Comparison of ENCODE assay signal across 28 mouse cellular contexts in genomic region chr1:66832636-66833165, GRCm38 (mm10). TPM values are rescaled to one million over a fixed set of nuclear protein-coding genes. Genes with fewer than 3 reads are reported as not detected.
DNase-seq lines count a peak whose midpoint lies in the region; ATAC-seq and TF ChIP-seq lines count a peak whose summit lies in the region.
"Had no signal": no experiment of that assay in that cellular context is flagged by ENCODE, and none has a peak within 500 bp of the region (broad histone marks: within the 10 kb centered on the region; RNA-seq: fewer than 3 reads in every experiment).

No protein-coding gene starts in this region.

- 62% methylated on average over 7 of the region's 7 CpGs for WGBS in lung, embryonic 14.5 days
- 72% methylated on average over 7 of the region's 7 CpGs for WGBS in kidney, embryonic 15.5 days

- no peaks in the 10 kb centered on the region for H3K27me3 ChIP-seq in lung, embryonic 14.5 days (ENCODE audit: insufficient read depth, low read length)
- no peaks in the 10 kb centered on the region for H3K27me3 ChIP-seq in kidney, embryonic 15.5 days
- H3K27me3 ChIP-seq: embryonic facial prominence, embryonic 13.5 days; forebrain, embryonic 15.5 days; hindbrain, embryonic 12.5 days; intestine, embryonic 15.5 days; limb, embryonic 12.5 days; liver, embryonic 15.5 days; midbrain, embryonic 13.5 days; neural tube, embryonic 13.5 days had no signal

- peak overlapping the region; percentile 84 for H3K27ac ChIP-seq in lung, embryonic 14.5 days (ENCODE audit: low read depth)
- H3K27ac ChIP-seq in kidney, embryonic 15.5 days, result peak overlapping the region; percentile 82
- H3K27ac ChIP-seq: embryonic facial prominence, embryonic 13.5 days; forebrain, embryonic 10.5 days; forebrain, embryonic 15.5 days; hindbrain, embryonic 12.5 days; hindbrain, postnatal 0 days; left cerebral cortex, adult 2 months; limb, embryonic 12.5 days; liver, embryonic 15.5 days; midbrain, embryonic 13.5 days; neural tube, embryonic 13.5 days had no signal

- H3K9ac ChIP-seq in lung, embryonic 14.5 days, result no peak overlapping the region
- no peak overlapping the region for H3K9ac ChIP-seq in kidney, embryonic 15.5 days
- H3K9ac ChIP-seq: embryonic facial prominence, embryonic 13.5 days; forebrain, embryonic 15.5 days; hindbrain, embryonic 12.5 days; intestine, embryonic 15.5 days; limb, embryonic 12.5 days; liver, embryonic 15.5 days; midbrain, embryonic 13.5 days; neural tube, embryonic 13.5 days had no signal

- TF ChIP-seq CTCF in lung, embryonic 14.5 days (IDR thresholded peaks at IDR 0.05; ENCODE audit: low read depth), result no peak

- H3K9me3 ChIP-seq in lung, embryonic 14.5 days (ENCODE audit: low read depth, low read length), result no peaks in the 10 kb centered on the region
- no peaks in the 10 kb centered on the region for H3K9me3 ChIP-seq in kidney, embryonic 15.5 days (replicated peaks)
- H3K9me3 ChIP-seq: embryonic facial prominence, embryonic 13.5 days; forebrain, embryonic 10.5 days; forebrain, embryonic 15.5 days; hindbrain, embryonic 12.5 days; intestine, embryonic 15.5 days; limb, embryonic 12.5 days; liver, embryonic 15.5 days; midbrain, embryonic 13.5 days; neural tube, embryonic 13.5 days had no signal

- peak; percentile 34 for DNase-seq in lung, embryonic 14.5 days
- DNase-seq in lung, adult 18-20 months, result no peak
- peak; percentile 58 to 81 for DNase-seq in kidney, adult 8-10 months
- peak; percentile 43 to 46 for DNase-seq in kidney, postnatal 25 days
- no peak for DNase-seq in spleen, postnatal 14 days (ENCODE audit: low spot score in 2 of 2)
- no peak for DNase-seq in Muller cell, postnatal 12 days (ENCODE audit: inconsistent ontology term)
- DNase-seq: adrenal gland, postnatal 25 days; cerebellum, adult 18-20 months; cerebellum, postnatal 10 days; gastrocnemius, postnatal 25 days; heart, adult 11 months; heart, postnatal 36 days; lung, postnatal 4 days; thymus, adult 18-20 months; thymus, postnatal 25 days had no signal

- H3K4me1 ChIP-seq in lung, embryonic 14.5 days (ENCODE audit: insufficient read depth), result peaks cover 4% of the 10 kb centered on the region
- H3K4me1 ChIP-seq in kidney, embryonic 15.5 days, result peaks cover 23% of the 10 kb centered on the region
- H3K4me1 ChIP-seq: forebrain, embryonic 10.5 days; forebrain, embryonic 15.5 days; liver, embryonic 15.5 days; neural tube, embryonic 13.5 days had no signal

- H3K4me3 ChIP-seq in lung, embryonic 14.5 days (ENCODE audit: low read depth, low read length), result no peak overlapping the region
- H3K4me3 ChIP-seq in kidney, embryonic 15.5 days (replicated peaks), result no peak overlapping the region
- H3K4me3 ChIP-seq: embryonic facial prominence, embryonic 13.5 days; forebrain, embryonic 10.5 days; forebrain, embryonic 15.5 days; hindbrain, embryonic 12.5 days; intestine, embryonic 15.5 days; left cerebral cortex, adult 2 months; limb, embryonic 12.5 days; liver, embryonic 15.5 days; midbrain, embryonic 13.5 days; neural tube, embryonic 13.5 days had no signal

- peaks cover 26% of the 10 kb centered on the region for H3K36me3 ChIP-seq in lung, embryonic 14.5 days (ENCODE audit: insufficient read depth)
- peaks cover 20% of the 10 kb centered on the region; the same call in 1 of the 2 replicates for H3K36me3 ChIP-seq in kidney, embryonic 15.5 days
- H3K36me3 ChIP-seq: forebrain, embryonic 10.5 days; forebrain, embryonic 15.5 days; hindbrain, embryonic 12.5 days; intestine, embryonic 15.5 days; midbrain, embryonic 13.5 days; neural tube, embryonic 13.5 days had no signal

- peak; percentile 63 for ATAC-seq in lung, embryonic 14.5 days (ENCODE audit: insufficient read depth)
- ATAC-seq in kidney, embryonic 15.5 days (replicated peaks; ENCODE audit: low FRiP score), result peak; percentile 59
- ATAC-seq: forebrain, embryonic 15.5 days; hindbrain, postnatal 0 days; intestine, embryonic 15.5 days; midbrain, embryonic 13.5 days had no signal

- H3K4me2 ChIP-seq in lung, embryonic 14.5 days, result no peak overlapping the region
- H3K4me2 ChIP-seq in kidney, embryonic 15.5 days, result 0 out of 2 replicates have a peak overlapping the region, but pooled peaks have one; percentile 7
- H3K4me2 ChIP-seq: embryonic facial prominence, embryonic 13.5 days; forebrain, embryonic 15.5 days; heart, embryonic 11.5 days; hindbrain, embryonic 12.5 days; intestine, embryonic 15.5 days; limb, embryonic 12.5 days; liver, embryonic 15.5 days; midbrain, embryonic 13.5 days; neural tube, embryonic 13.5 days had no signal

RNA-seq across cellular contexts. Expression of gene Kansl1l, which starts 15.3 kb away (rescaled TPM):
- 21.9 and 22.3 TPM in 2 replicates for polyA plus RNA-seq in lung, embryonic 14.5 days (2014; fragmentation: Nextera tagmentation; extraction: Ambion mirVana)
- 16.3 and 20.1 TPM in 2 replicates for polyA plus RNA-seq in kidney, embryonic 15.5 days (2015; fragmentation: Nextera tagmentation; extraction: Ambion mirVana)

RNA-seq across cellular contexts. Expression of gene Acadl, which starts 30.4 kb away (rescaled TPM):
- 128 and 140 TPM in 2 replicates for polyA plus RNA-seq in lung, embryonic 14.5 days (2014; fragmentation: Nextera tagmentation; extraction: Ambion mirVana)
- polyA plus RNA-seq in kidney, embryonic 15.5 days (2015; fragmentation: Nextera tagmentation; extraction: Ambion mirVana), result 121 and 125 TPM in 2 replicates

Comparison
In these comparisons a context has a peak if more than half of its experiments do, and no peak if none do; other contexts are left out.
1. DNase-seq: peak in lung, embryonic 14.5 days (single experiment), kidney, adult 8-10 months (2 of 2) and kidney, postnatal 25 days (2 of 2); none in lung, adult 18-20 months (0 of 2), spleen, postnatal 14 days (0 of 2) and Muller cell, postnatal 12 days (single experiment).